Mouse (Mus musculus) layer of hippocampus, postnatal 14 days (tissue): ENCODE measurements around the gene Ngef. TPM values are rescaled to one million over a fixed set of nuclear protein-coding genes. Genes with fewer than 3 reads are reported as not detected.
"Not testable (repeated sequence)": the region's sequence is repeated elsewhere in the genome, so short reads cannot be mapped to it uniquely, and the experiment has no call there.

Experiments used
- DNase-seq, 2 experiments: peaks; one replicate each; pipeline ENCODE4 v3.0.0; 2021 to 2022; ENCODE audit warnings: low spot score in 2 of 2, mixed read lengths in 1 of 2
- total RNA-seq, 2 experiments: library from RNA; stranded (reverse); gene quantifications; 2 replicates each; pipeline ENCODE4 v1.2.3; 2021

The Ngef gene
- total RNA-seq, 2 experiments from 2014 or later = 60.3 to 71.2 TPM

- DNase-seq = no peak
These were observed 91.1 kb downstream of the Ngef start for GRCm38 (mm10) chr1:87482546-87482945.

DNA sequence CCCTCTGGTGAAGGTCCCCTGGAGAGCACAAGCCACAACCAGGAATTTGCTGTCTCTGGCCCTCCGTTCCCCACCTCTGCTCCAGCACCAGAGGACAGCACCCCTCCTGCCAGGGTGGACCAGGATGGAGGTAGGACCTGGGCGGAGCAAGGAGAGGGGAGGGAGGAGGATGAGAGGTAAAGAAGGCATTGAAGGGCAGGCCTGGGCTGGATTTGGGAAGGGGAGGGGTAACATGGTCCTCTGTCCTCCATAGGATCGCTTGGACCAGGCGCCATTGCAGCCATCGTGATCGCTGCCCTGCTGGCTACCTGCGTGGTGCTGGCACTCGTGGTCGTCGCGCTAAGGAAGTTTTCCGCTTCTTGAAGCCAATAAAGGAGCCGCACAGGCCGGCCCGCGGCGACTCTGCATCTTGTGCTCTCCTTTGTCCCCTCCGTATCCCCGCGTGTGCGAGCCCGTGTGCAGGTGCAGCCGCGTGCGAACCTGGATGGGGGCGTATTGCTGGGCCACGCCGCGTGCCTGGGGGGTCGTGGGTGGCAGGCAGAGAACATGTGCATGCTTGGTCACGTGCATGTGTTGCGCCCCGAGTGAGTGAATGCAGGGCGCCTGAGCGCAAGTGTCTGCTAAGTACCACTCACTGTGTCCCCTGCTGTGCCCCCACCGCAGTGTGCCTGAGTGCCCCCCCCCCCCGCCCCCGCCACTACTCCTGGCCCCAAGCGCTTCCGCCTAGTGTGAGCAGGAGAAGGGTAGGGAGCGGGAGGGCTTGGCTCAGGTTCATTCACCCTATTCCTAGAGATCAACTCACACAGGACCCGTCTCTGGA lies 98.4 kb downstream of the Ngef start:
- peak in 1 of 2 experiments; percentile 45 for DNase-seq

DNA sequence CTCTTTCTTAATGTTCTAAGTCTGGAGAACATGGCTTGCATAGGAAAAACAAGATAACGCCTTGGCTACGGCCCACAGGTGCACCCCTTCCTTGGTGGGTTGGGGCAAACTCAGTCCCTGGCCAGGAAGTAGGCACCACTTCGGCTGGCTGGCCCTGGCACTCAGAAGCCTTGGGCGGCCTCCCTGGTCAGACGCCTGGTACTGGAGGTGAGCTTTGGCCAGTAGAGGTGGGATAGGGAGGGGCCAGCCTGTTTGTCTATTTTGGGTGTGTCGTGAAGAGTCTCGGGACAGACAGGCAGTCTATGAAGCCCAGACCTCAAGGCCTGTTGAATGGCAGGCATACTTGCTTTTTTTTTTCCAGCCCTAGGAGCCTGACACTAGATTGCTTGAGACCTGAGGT lies 101.1 kb downstream of the Ngef start:
- no peak for DNase-seq

DNA sequence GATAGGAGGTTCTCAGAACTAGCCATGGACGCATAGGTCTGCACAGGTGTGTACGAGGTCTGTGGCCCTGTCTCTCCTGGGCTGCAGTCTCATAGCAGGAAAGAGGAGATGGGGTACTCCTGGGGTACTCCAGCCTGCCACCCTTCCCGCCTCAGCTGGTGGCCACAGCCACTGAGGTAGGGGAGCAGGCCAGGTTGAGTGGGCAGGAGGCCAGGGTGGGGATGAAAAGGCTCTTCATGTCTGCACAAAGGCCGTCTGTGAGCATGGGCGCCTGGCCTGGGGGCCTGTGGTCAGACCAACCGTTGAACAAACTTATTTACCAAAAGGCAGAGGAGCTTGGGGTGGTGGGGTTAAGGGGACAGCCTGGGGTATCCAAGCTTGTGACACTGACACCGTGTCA lies 101.8 kb downstream of the Ngef start:
- DNase-seq = peak in 1 of 2 experiments; percentile 26

DNA sequence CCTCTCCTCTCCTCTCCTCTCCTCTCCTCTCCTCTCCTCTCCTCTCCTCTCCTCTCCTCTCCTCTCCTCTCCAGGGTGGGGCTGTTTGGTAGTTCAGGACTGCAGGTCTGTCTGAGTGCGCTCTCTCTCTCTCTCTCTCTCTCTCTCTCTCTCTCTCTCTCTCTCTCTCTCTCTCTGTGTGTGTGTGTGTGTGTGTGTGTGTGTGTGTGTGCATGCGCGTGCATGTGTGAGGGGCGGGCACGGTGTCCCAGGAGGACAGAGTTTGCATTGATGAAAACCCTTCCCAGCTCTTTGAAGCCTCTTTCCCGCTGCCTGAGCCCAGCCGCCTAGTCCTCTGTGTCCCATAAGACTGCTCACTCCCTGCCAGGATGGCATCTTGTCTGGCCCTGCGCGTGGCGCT lies 103.7 kb downstream of the Ngef start, which contains the start of gene Snorc:
TSS of gene Snorc (plus strand) at position 301 of the 400 bp plus-strand sequence.
- not testable (repeated sequence) for DNase-seq

DNA sequence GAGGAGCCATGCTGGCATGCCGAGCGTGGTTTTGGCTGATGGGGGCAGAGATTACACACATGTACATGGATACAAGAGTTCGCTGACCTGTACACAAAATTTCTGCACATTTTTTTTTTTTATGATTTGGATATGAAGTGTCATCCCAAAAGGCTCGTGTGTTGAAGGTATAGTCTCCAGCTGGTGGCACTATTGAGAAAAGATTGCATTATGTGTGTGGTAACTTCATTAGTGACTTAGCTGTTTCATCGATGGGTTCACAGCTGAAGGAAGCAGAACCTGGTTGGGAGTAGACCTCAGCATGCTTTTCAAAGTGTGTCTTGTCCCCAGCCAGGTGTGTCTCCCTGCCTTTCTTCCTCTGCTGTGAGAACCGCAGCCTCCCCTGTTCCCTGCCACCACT lies 105.3 kb downstream of the Ngef start:
- no peak for DNase-seq

DNA sequence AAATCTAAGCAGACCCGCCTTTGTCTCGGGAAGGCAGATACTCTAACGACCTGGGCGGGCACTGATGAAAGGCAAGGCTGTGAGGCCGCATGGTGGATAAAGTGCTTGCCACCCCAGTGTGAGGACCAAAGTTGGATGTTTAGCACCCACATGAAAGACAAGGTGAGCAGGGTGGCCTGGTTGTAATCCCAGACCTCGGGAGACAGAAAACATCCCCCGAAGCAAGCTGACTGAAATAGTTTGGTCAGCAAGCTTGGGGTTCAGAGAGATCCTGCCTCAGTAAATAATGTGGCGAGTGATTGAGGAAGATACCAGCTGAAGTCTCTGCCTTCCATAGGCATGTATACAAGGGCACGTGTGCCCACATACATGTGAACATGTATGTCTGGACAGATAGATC lies 106.2 kb downstream of the Ngef start:
- no peak for DNase-seq

DNA sequence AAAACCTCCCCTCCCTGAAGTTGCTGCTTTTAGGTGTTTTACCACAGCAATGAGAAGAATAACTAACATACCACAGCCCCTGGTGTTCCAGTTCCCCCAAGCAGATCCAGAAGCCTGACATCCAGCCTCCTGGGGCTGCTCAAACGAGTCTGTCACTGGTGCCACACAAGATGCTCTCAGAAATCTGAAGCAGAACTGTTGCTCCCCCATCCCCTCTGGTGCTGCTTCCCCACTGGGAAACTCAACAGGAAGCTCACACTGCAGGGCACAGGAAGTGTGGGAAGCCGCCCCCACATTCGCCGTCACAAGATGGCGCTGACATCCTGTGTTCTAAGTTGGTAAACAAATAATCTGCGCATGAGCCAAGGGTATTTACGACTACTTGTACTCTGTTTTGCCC lies 113.8 kb downstream of the Ngef start:
- DNase-seq = not testable (repeated sequence)

- no peak for DNase-seq
These were observed 115.6 kb downstream of the Ngef start for GRCm38 (mm10) chr1:87458045-87458444.

- no peak for DNase-seq
These were observed 117.2 kb downstream of the Ngef start for GRCm38 (mm10) chr1:87456425-87456824.

GRCm38 (mm10) chr1:87449432-87449831 lies 124.2 kb downstream of the Ngef start:
- no peak for DNase-seq

DNA sequence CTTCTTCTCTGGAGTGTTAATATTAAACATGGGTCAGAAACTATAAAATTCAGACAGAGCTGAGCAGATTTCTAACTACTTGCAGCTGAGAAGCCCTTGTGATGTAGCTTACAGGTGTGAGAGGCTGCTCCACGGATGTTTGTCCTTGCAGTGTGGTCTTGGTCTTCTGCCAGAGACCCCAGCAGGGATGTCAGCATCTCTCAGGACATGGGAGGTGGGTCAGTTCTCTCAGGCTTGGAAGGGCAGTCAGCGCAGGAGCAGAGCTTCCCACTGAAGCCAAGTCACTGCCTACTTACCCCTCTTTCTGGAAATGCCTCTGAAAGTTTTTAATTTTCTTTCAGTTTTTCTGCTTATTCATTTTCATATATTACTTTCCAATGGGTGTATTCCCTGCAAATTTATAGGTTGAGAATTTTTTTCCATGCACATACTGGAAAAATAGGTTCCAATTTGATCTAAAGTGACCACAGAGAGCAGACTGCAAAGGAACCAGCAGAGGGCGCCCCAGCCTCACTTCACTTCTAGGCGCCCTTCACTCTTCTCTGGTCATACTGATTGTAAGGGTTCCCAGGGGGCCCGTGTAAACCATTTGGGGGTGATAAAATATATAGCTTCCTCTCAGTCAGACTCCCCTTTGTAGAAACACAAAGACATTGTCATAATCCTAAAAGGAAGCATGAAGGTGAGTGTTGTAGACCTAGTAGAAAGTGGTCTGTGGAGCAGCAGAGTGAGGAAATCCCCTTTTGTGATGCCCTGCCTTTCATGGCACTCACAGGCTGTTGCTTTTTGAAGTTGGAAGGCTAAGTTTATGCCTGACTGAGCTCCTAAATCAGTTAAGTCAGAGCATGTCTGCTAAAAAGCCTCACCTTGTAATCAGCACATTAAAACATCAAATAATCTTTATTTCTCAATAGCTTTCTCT lies 126.2 kb downstream of the Ngef start:
- peak; percentile 44 to 67 for DNase-seq

DNA sequence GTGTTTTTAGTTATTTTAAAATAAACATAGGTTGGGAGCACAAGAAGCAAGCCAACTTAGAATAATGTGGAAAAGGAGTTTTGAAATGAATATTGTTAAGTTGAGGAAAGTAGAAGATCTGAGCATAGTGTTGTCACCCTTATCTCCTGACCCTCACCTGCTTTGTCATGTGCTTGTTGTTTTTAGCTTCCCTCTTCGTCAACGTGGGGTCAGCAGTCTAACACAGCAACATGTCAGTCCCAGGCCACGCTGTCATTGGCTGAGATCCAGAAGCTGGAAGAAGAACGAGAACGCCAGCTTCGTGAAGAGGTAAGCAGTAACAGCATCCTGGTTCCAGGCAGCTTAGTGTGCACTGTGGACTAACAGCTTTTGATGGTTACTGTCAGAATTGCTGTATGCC lies 137.1 kb downstream of the Ngef start:
- DNase-seq = no peak

DNA sequence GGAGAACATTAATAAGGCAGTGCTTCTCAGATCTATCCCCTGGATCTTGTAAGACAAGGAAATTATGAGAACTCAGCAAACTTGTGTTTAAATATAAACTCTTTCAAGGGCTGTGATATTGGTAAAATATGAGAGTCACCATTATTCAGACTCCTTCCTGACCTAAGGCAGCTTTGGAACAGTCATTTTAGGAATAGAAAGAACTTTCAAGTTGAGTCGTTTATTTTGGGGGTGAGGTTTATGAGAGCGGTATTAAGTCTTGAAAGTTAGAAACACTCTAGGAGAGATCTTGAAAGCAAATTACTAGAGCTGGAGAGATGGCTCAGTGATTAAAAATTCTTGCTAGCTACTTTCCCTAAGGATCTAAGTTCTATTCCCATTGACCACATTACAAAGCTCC lies 138.5 kb downstream of the Ngef start:
- no peak for DNase-seq

Other genes with a start within 250 kb of the Ngef start
- 10 to 100 TPM; 83.6 to 85.5 TPM for gene Gigyf2, start 246.9 kb downstream of the Ngef start, total RNA-seq
- gene Kcnj13, start 179.1 kb downstream of the Ngef start, total RNA-seq = 10 to 100 TPM in 1 of 2 experiments, 1 to 10 TPM in 1; 1.0 to 14.5 TPM
- not detected for gene Snorc, start 103.6 kb downstream of the Ngef start, total RNA-seq
- gene Neu2, start 64.0 kb downstream of the Ngef start, total RNA-seq = under 1 TPM in 1 of 2 experiments, not detected in 1; 0.30 TPM
- gene Inpp5d, start 46.4 kb upstream of the Ngef start, total RNA-seq = 10 to 100 TPM; 21.0 to 21.3 TPM
- 10 to 100 TPM; 53.9 to 61.1 TPM for gene Atg16l1, start 182.0 kb upstream of the Ngef start, total RNA-seq
- gene Sag, start 229.8 kb upstream of the Ngef start, total RNA-seq = 1 to 10 TPM; 1.9 to 2.6 TPM